Mouse (Mus musculus) ES-E14 (cell line): ENCODE data around the gene Pdlim3.

ENCODE experiments used
- HCFC1 ChIP-seq: IDR thresholded peaks from 2 replicates; pipeline ENCODE4 v1.6.1; 2012; ENCODE audit warnings: low read length, inconsistent platforms, borderline replicate concordance; ENCODE audit not compliant: insufficient read depth
- MAFK ChIP-seq: IDR thresholded peaks from 2 replicates; pipeline ENCODE4 v1.6.1; 2014; ENCODE audit warnings: mild to moderate bottlenecking, low read depth, low read length, inconsistent platforms; ENCODE audit not compliant: insufficient read depth

DNA sequence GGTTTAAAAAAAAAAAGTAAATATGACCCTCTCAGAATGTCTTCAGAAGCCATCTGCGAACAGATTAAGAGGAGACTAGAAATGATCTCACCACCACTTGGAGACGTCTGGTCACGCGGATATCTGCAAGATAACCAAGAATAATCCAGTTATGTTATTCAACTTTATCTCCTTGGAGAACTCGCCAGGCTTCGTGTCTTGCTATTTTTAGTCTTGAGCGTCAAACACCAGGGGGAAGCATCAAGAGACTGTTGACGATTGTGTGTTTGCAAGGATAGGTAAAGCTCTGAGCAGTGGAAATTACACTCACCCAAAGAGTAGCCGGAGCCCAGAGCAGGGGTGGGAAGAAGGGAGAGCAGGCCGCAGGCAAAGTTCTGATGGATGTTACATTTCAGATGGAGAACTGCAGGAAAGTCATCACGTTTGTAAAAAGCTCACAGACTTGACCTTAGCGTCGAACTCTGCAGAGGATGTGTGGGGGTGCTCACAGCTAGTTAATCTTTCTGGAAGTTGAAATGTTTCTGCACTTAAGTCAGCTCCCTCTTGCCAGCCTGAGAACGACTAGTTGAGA, 40.3 kb upstream of the Pdlim3 start:
- TF ChIP-seq MAFK (no peak), HCFC1 (no peak)
